Mouse (Mus musculus): Measurements from ENCODE around the gene Olfr320.
"Not testable (repeated sequence)": the region's sequence is repeated elsewhere in the genome, so short reads cannot be mapped to it uniquely, and the experiment has no call there.

The Olfr320 gene

DNA sequence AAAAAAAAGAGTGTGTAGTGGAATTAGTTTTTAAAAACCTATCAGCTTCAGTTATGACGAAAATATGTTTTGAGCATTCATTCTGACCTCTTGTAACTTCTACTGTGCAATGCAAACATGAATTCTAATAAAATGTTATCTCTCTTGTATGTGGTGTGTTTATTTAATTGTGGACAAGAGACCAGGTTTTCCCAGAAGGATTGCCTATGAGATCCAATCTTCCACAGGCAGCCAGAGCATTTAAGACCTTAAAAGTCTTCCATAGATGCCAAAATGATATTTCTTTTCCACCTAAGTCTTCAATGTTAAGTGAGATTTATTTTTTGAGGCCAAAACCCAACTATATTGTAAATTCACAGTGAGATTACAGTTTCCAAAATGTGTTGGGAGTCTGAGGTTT lies at the start of gene Olfr320:
Gene Olfr320, plus strand, starts transcription at position 301 of the 400 bp plus-strand sequence.
- DNase-seq: no peak

GRCm38 (mm10) chr11:58634878-58635277 lies 46.0 kb upstream of the Olfr320 start:
- no peak for DNase-seq

DNA sequence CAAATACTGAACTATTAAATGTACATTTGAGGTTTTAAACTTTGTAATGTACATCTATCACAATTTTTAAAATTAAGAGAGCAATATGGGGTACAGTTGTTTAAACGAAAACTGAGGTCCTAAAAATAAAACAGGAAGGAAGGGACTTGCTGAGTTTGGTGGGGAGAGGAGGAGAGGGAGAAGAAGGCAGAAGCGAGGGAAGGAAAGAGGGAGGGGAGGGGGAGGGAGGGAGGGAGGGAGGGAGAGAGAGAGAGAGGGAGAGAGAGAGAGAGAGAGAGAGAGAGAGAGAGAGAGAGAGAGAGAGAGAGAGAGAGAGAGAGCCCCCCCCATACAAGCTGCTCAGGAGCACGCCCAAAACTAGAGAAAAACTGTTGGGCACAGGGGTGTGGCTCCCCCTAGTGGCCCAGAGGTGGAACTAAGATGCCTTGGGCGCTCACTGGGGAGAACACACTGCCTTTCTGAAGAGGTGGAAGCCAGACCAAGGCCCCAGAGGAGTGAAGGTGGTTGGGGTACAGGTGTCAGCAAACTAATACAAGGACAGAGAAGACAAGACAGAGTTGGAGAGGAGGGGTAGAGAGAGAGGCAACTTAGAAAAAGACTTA lies 44.4 kb upstream of the Olfr320 start:
- peak in 1 of 2 experiments; percentile 39 for DNase-seq

GRCm38 (mm10) chr11:58638176-58638701 lies 42.7 kb upstream of the Olfr320 start:
- no peak for DNase-seq

DNA sequence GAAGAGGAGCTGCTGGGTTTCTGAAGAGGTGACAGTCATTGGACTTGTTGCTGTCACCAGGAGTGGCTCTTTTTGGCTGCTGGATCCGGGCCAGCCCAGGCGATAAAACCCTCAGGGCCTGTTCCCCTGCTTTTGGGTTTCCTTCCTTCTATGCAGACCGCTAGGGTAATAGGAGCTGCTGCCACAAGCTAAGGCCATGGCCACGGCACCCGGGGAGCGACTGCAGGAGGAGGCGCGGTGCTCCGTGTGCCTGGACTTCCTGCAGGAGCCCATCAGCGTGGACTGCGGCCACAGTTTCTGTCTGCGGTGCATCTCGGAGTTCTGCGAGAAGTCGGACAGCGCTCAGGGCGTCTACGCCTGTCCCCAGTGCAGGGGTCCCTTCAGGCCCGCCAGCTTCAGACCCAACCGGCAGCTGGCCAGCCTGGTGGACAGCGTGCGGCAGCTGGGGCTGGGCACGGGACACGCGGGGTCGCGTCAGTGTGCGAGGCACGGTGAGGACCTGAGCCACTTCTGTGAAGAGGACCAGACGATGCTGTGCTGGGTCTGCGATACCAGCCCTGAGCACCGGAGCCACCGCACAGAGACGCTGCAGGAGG lies 40.5 kb upstream of the Olfr320 start, which contains the start of gene Trim58:
Gene Trim58, plus strand, starts transcription at position 194 of the 596 bp plus-strand sequence.
- DNase-seq: no peak

DNA sequence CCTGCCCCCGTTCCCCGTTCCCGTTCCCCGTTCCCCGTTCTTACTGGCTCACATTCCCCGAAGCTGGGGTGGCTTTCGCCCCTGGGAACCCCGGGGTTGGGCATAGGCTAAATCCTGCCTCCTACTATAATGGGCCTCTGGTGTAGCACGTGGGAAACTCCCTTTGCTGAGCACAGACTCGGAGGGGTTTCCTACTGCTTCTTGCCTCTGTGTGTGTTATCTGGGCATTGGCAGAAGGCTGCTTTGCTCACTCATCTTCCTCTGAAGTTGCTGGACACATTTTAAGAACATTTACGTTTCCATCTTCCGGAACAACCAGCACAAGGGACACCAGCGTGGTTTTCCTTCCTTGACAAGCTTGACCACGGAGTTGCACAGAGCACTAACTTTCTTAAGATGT lies 39.8 kb upstream of the Olfr320 start:
- no peak for DNase-seq

GRCm38 (mm10) chr11:58641638-58642358 lies 39.1 kb upstream of the Olfr320 start:
- no peak for DNase-seq

GRCm38 (mm10) chr11:58643350-58643749 lies 37.5 kb upstream of the Olfr320 start:
- peak in 1 of 2 experiments; percentile 37 for DNase-seq

DNA sequence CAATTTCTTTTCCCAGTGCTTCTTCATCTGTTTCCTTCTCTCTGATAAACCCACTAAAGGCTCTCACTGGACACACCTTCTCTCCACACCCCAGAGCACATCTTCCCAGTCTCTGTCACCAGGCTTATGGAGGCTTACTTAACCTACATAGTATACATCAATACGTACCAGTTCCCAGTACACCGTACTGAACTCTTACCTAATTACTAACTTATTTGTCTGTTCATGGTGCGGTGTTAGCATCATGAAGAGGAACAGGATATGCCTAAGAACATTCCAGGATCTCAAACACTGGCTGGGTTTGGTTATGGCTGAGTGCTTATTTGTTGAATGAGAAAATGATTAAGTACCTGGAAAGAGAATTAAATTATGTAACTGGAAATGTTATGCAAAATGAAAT lies 25.7 kb upstream of the Olfr320 start:
- no peak for DNase-seq

DNA sequence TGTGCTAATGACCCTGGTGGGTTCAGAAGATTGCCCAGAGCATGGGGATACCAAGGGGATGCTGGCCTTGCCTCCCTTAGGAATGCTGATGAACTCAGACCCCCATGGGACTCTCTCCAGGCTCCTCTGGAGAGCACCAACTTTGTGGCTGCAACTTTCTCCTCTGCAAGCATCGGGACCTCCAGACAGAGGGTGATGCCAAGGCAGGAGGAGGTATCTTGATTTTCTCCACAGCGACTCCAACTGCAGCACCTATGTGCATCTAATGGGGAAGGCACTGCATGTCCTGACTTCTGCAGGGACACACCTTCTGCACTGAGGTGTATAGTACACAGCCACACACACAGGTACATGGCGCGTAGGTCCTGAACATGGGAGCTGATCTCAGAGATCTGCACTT lies 22.3 kb upstream of the Olfr320 start, which contains the start of gene Olfr322:
Gene Olfr322, plus strand, starts transcription at position 187 of the 400 bp plus-strand sequence.
- no peak for DNase-seq

- DNase-seq: no peak
These were observed 11.6 kb upstream of the Olfr320 start for GRCm38 (mm10) chr11:58669252-58669651.

DNA sequence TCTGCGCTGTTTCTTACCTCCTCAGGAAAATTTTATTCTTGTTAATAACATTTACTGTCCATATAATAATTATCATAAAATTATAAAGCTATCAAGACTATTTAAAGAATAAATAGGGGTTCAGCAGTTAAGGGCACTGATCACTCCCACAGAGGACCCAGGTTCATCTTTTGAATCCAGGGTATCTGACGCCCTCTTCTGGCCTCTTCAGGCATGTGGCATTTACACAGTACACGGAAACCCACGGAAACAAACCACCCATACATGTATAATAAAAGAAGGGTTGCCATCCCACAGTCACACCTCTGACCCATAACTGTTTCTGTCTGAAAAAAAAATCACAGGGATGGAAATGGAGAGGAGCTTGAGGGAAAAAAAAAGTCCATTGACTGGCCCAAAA lies 9.1 kb upstream of the Olfr320 start:
- DNase-seq: no peak

DNA sequence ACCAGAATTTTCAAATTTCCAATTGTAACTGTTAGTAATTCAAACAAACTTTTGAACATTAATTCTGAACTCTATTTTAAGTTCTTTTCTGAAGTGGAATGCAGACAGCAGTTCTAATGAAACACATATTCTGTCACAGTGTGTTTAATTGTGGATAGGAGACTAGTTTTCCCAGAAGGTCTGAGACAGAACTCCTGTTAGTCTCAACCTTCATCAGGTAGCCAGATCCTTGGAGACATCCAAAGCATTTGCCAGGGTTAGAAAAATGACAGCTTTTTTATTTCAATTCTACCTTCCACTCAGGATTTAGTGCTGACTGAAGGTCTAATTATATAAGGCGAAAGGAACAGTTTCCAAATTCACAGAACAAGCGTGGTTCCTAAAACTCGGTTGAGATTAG lies 18.0 kb downstream of the Olfr320 start, which contains the start of gene Olfr319:
Gene Olfr319, plus strand, starts transcription at position 301 of the 400 bp plus-strand sequence.
- no peak for DNase-seq

- no peak for DNase-seq
These were observed 28.2 kb downstream of the Olfr320 start for GRCm38 (mm10) chr11:58709086-58709485.

GRCm38 (mm10) chr11:58717723-58718122 lies 36.8 kb downstream of the Olfr320 start:
- not testable (repeated sequence) for DNase-seq

- no peak for DNase-seq
These were observed 38.8 kb downstream of the Olfr320 start for GRCm38 (mm10) chr11:58719701-58720100.

DNA sequence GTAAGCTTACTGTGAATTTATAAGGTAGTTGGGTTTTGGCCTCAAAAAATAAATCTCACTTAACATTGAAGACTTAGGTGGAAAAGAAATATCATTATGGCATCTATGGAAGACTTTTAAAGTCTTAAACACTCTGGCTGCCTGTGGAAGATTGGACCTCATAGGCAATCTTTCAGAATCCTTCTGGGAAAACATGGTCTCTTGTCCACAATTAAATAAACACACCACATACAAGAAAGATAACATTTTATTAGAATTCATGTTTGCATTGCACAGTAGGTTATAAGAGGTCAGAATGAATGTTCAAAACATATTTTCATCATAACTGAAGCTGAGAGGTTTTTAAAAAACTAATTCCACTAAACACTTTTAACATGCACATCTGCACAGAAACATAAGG lies 43.0 kb downstream of the Olfr320 start, which contains the start of gene Olfr318:
Gene Olfr318, minus strand, starts transcription at position 101 of the 400 bp plus-strand sequence.
- no peak for DNase-seq

DNA sequence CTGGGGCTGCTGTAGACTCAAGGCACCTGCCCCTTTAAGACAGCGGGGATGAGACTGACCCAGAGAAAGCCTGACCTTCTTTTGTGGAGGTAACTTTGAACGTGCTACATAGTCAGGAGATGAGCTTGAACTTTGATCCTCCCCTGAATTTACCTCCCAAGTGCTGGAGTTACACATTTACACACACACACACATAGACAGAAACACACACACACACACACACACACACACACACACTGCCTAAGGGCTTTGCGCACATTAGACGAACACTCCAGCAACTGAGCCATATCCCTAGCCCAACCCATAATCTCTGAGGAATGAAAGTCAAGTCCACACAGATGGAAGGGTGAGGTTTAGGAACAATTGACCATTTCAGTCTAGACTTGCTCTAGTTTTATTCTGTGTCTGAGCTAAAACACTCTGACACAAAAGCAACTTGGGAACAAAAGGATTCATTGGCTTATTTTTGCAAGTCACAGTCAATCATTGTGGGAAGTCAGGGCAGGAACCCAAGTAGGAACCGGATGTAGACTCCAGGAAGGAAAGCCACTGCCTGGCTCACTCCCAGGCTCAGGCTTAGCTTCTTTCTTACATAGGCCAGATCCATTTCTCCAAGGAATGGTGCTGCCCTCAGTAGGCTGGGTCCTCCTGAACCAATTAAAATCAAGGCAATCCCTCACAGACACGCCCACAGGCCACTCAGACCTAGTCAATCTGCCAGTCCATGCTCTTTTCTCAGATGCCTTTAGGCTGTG lies 47.2 kb downstream of the Olfr320 start:
- DNase-seq: not testable (repeated sequence)

- no peak for DNase-seq
These were observed 52.5 kb downstream of the Olfr320 start for GRCm38 (mm10) chr11:58733372-58733771.
